In the genomic region with DNA sequence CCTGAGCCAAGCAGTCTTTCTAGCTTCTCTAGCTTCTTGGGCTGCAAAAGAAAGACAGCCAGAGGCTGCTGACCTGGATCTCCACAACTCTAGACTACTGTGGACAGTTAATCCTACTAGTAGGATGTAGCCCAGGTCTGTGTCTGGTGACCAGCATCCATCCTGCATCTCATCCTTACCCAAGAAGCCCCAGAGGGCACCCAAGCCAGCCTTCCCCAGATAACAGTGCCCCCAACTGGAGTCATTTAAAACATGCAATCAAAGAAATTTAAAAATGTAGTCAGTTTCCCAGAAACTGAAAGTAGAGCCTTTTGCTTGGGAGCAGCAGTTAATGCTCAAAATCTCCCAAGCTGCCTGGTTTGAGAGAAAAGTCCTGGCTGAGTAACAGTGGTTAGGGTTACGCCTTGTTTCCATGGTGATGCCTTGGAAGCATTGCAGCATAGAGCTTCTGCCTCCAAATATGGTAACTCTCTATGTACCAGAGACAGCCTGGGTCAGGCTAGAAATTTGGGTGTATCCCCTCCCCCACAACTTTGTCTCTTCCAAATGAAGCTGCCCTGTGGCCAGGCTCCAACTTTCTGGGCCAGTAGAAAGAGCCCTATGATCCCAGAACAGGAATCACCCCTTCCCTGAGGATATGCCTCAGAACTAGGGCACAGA, we compare ENCODE assay signal across 9 mouse cellular contexts. TPM values are rescaled to one million over a fixed set of nuclear protein-coding genes. Genes with fewer than 3 reads are reported as not detected.
DNase-seq lines count a peak whose midpoint lies in the region; ATAC-seq and TF ChIP-seq lines count a peak whose summit lies in the region.
"Had no signal": no experiment of that assay in that cellular context is flagged by ENCODE, and none has a peak within 500 bp of the region (broad histone marks: within the 10 kb centered on the region; RNA-seq: fewer than 3 reads in every experiment).

No protein-coding gene starts in this region.

- no peaks in the 10 kb centered on the region for H3K27me3 ChIP-seq in forebrain, embryonic 14.5 days (replicated peaks; ENCODE audit: control insufficient read depth, insufficient read depth, low read length)
- no peaks in the 10 kb centered on the region for H3K27me3 ChIP-seq in forebrain, embryonic 10.5 days (ENCODE audit: poor library complexity, severe bottlenecking)
- no peaks in the 10 kb centered on the region for H3K27me3 ChIP-seq in C2C12 (ENCODE audit: control insufficient read depth, insufficient read depth, insufficient read length)

- H3K79me3 ChIP-seq in C2C12 (ENCODE audit: low read depth): no peaks in the 10 kb centered on the region

- H3K36me3 ChIP-seq in forebrain, embryonic 14.5 days (ENCODE audit: control insufficient read depth, insufficient read depth, low read length): peaks cover 44% of the 10 kb centered on the region
- H3K36me3 ChIP-seq in forebrain, embryonic 10.5 days (replicated peaks): peaks cover 94% of the 10 kb centered on the region
- H3K36me3 ChIP-seq in C2C12 (ENCODE audit: control insufficient read depth, insufficient read depth): peaks cover 73% of the 10 kb centered on the region

- DNase-seq in forebrain, embryonic 14.5 days (ENCODE audit: low spot score): peak; percentile 38
- no peak for DNase-seq in forebrain, embryonic 10.5 days (ENCODE audit: extremely low spot score, low spot score)
- peak; percentile 80 to 84 for DNase-seq in heart, postnatal 10 days
- peak; percentile 63 to 65 for DNase-seq in layer of hippocampus, adult 2 months (ENCODE audit: low spot score in 2 of 2)

- ATAC-seq in forebrain, embryonic 14.5 days: no peak
- peak; percentile 52 for ATAC-seq in megakaryocyte progenitor cell, adult 5-6 weeks (replicated peaks; ENCODE audit: poor library complexity)
- ATAC-seq in activated CD4-positive, CD25-positive, alpha-beta regulatory T cell, adult 4 months: no peak

- no peaks in the 10 kb centered on the region for H3K9me3 ChIP-seq in forebrain, embryonic 14.5 days (replicated peaks; ENCODE audit: control insufficient read depth, low read length)
- H3K9me3 ChIP-seq in forebrain, embryonic 10.5 days: no peaks in the 10 kb centered on the region

- H3K4me3 ChIP-seq in forebrain, embryonic 14.5 days (ENCODE audit: low read depth, low read length): no peak overlapping the region
- no peak overlapping the region for H3K4me3 ChIP-seq in forebrain, embryonic 10.5 days
- H3K4me3 ChIP-seq in C2C12 (ENCODE audit: insufficient read depth, poor library complexity, severe bottlenecking): no peak overlapping the region
- no peak overlapping the region for H3K4me3 ChIP-seq in cortical plate, adult 2 months (ENCODE audit: insufficient read depth, low read length)
- no peak overlapping the region; the same call in 1 of the 2 replicates for H3K4me3 ChIP-seq in layer of hippocampus, adult 2 months

- TF ChIP-seq CTCF in C2C12 (IDR thresholded peaks at IDR 0.05; ENCODE audit: control insufficient read depth, insufficient read depth, insufficient read length): no peak
- TF ChIP-seq CTCF in cortical plate, adult 2 months (IDR thresholded peaks at IDR 0.05; ENCODE audit: extremely low read depth, insufficient read depth, low read length): peak; percentile 23; the same call in 1 of the 2 replicates
- TF ChIP-seq CTCF in layer of hippocampus, adult 2 months (conservative IDR thresholded peaks at IDR 0.05): peak; percentile 74

- intact Hi-C loops in heart, postnatal 10 days (cut with DNase I): loop anchor here (5.0 kb wide), 2 partner anchors 70 to 100 kb away; partner anchors contain the start of gene Mprip

- no peaks in the 10 kb centered on the region for H3K4me1 ChIP-seq in forebrain, embryonic 14.5 days (ENCODE audit: control insufficient read depth, insufficient read depth, low read length)
- peaks cover 5% of the 10 kb centered on the region for H3K4me1 ChIP-seq in forebrain, embryonic 10.5 days
- peaks cover 19% of the 10 kb centered on the region for H3K4me1 ChIP-seq in cortical plate, adult 2 months (ENCODE audit: control insufficient read depth, insufficient read depth, low read length)

- H3K9ac ChIP-seq in forebrain, embryonic 14.5 days (ENCODE audit: low read length): no peak overlapping the region

- TF ChIP-seq POLR2A in cortical plate, adult 2 months (IDR thresholded peaks at IDR 0.05; ENCODE audit: extremely low read depth, insufficient read depth, low read length): no peak

- H3K4me2 ChIP-seq in forebrain, embryonic 14.5 days (ENCODE audit: low read length): no peak overlapping the region

- no peak overlapping the region; the same call in 1 of the 2 replicates for H3K27ac ChIP-seq in forebrain, embryonic 14.5 days (ENCODE audit: low read depth, low read length)
- no peak overlapping the region for H3K27ac ChIP-seq in forebrain, embryonic 10.5 days
- peak overlapping the region; percentile 85 for H3K27ac ChIP-seq in cortical plate, adult 2 months (ENCODE audit: insufficient read depth, low read length)
- peak overlapping the region; percentile 93 for H3K27ac ChIP-seq in layer of hippocampus, adult 2 months
- H3K27ac ChIP-seq: macrophage had no signal

- 81% methylated on average over 1 of the region's 1 CpGs for WGBS in forebrain, embryonic 14.5 days
- WGBS in forebrain, embryonic 10.5 days: 88% methylated on average over 1 of the region's 1 CpGs

- peak overlapping the region; percentile 52 for H3ac ChIP-seq in C2C12 (ENCODE audit: control insufficient read depth, insufficient read length, low read depth)

- H3K79me2 ChIP-seq in C2C12 (ENCODE audit: control insufficient read depth, insufficient read depth): peaks cover 42% of the 10 kb centered on the region

TF ChIP-seq in C2C12, 6 proteins besides CTCF, POLR2A, EP300 and RAD21:
- TF ChIP-seq MAX (IDR thresholded peaks at IDR 0.05) (no peak), CEBPB (IDR thresholded peaks at IDR 0.05; ENCODE audit: low read depth) (no peak), USF1 (IDR thresholded peaks at IDR 0.05; ENCODE audit: low read depth) (no peak), FOSL1 (IDR thresholded peaks at IDR 0.05; ENCODE audit: insufficient read depth, low read length, poor library complexity, severe bottlenecking) (no peak), MYOG (IDR thresholded peaks at IDR 0.05; ENCODE audit: control insufficient read depth, extremely low read depth, insufficient read length) (no peak)

RNA-seq across cellular contexts. Expression of gene Pld6, which starts 54.9 kb away (rescaled TPM):
- polyA plus RNA-seq in forebrain, embryonic 14.5 days (2014; fragmentation: Nextera tagmentation; extraction: Ambion mirVana): 1.3 and 1.5 TPM in 2 replicates
- 3.8 TPM in 2 replicates for polyA plus RNA-seq in forebrain, embryonic 10.5 days (2016; fragmentation: Nextera tagmentation; extraction: Ambion mirVana)
- 0.02 TPM for polyA plus RNA-seq in C2C12 (2012; fragmentation: generic; extraction: Trizol)
- 1.9 and 2.0 TPM in 2 replicates for polyA plus RNA-seq in cortical plate, adult 2 months (2012; rRNA removed)
- total RNA-seq in heart, postnatal 10 days (2021): 1 to 10 TPM in 1 of 2 experiments, under 1 TPM in 1; 0.82 to 1.9 TPM
- total RNA-seq in layer of hippocampus, adult 2 months (2021): 1 to 10 TPM in 1 of 2 experiments, under 1 TPM in 1; 0.69 to 1.2 TPM
- total RNA-seq in megakaryocyte progenitor cell, adult 5-6 weeks (2015): 0.37 and 1.1 TPM in 2 replicates
- total RNA-seq in megakaryocyte progenitor cell, adult 5-6 weeks (2017): 0.91 and 1.3 TPM in 2 replicates
- polyA plus RNA-seq in activated CD4-positive, CD25-positive, alpha-beta regulatory T cell, adult 4 months (2017; shearing (Covaris generic)): not detected
- polyA plus RNA-seq: macrophage had no signal

Comparison
In these comparisons a context has a peak if more than half of its experiments do, and no peak if none do; other contexts are left out.
1. H3K27ac ChIP-seq: peak in cortical plate, adult 2 months (single experiment) and layer of hippocampus, adult 2 months (single experiment); none in forebrain, embryonic 14.5 days (single experiment) and forebrain, embryonic 10.5 days (single experiment).